Mouse (Mus musculus) embryonic facial prominence, embryonic 11.5 days (tissue): ENCODE results near the gene Prkar2b. TPM values are rescaled to one million over a fixed set of nuclear protein-coding genes. Genes with fewer than 3 reads are reported as not detected.

Experiments used
- ATAC-seq: fragments of 200-750 bp; cut with Nextera tagmentation; replicated peaks from 2 replicates; pipeline ENCODE4 v1.8.0; 2017; ENCODE audit warnings: low read depth; ENCODE audit not compliant: insufficient number of reproducible peaks, low FRiP score, low TSS enrichment
- DNase-seq: peaks from one replicate; pipeline ENCODE4 v3.0.0-alpha.2; 2015; ENCODE audit warnings: low spot score
- H3K27ac ChIP-seq: fragments of 300-500 bp; sonication (generic); replicated peaks from 2 replicates; pipeline ENCODE4 v1.5.1; 2014; ENCODE audit warnings: mild to moderate bottlenecking, low read depth, low read length, control low read depth
- H3K27me3 ChIP-seq: fragments of 300-500 bp; sonication (generic); 2 replicates; pipeline ENCODE4 v1.6.1; 2014; ENCODE audit warnings: mild to moderate bottlenecking, low read length, moderate library complexity, mixed read lengths; ENCODE audit not compliant: control insufficient read depth, insufficient read depth
- H3K36me3 ChIP-seq: fragments of 300-500 bp; sonication (generic); replicated peaks from 2 replicates; pipeline ENCODE4 v1.6.1; 2014; ENCODE audit warnings: low read depth, mild to moderate bottlenecking, low read length, moderate library complexity, mixed read lengths; ENCODE audit not compliant: control insufficient read depth, insufficient read depth
- H3K4me1 ChIP-seq: fragments of 300-500 bp; sonication (generic); 2 replicates; pipeline ENCODE4 v1.6.1; 2014; ENCODE audit warnings: low read length, mixed read lengths; ENCODE audit not compliant: control insufficient read depth, insufficient read depth
- H3K4me2 ChIP-seq: fragments of 300-500 bp; sonication (generic); 2 replicates; pipeline ENCODE4 v1.6.1; 2014; ENCODE audit warnings: low read depth, mild to moderate bottlenecking, control low read depth, low read length, moderate library complexity
- H3K4me3 ChIP-seq: fragments of 300-500 bp; sonication (generic); 2 replicates; pipeline ENCODE4 v1.5.1; 2014; ENCODE audit warnings: low read depth, low read length, control low read depth
- H3K9ac ChIP-seq: fragments of 300-500 bp; sonication (generic); replicated peaks from 2 replicates; pipeline ENCODE4 v1.6.1; 2014; ENCODE audit warnings: mild to moderate bottlenecking, control low read depth, low read length
- H3K9me3 ChIP-seq: fragments of 300-500 bp; sonication (generic); replicated peaks from 2 replicates; pipeline ENCODE4 v1.6.1; 2016; ENCODE audit warnings: mild to moderate bottlenecking, low read length, inconsistent platforms, mixed read lengths; ENCODE audit not compliant: control insufficient read depth
- WGBS: fragments of 180-500 bp; shearing (Covaris S2); extraction: QIAGEN DNeasy Blood & Tissue Kit; methylation state at CpG from one replicate; pipeline ENCODE4 v1.1.7; 2014; 5-methylcytosine and 5-hydroxymethylcytosine counted together
- polyA plus RNA-seq: library from polyadenylated mRNA; unstranded; fragments of >200 nt; fragmentation: Nextera tagmentation; extraction: Ambion mirVana; gene quantifications from 2 replicates; pipeline ENCODE4 v1.2.1, GENCODE M21; 2014

Gene Prkar2b
- polyA plus RNA-seq, 1 experiment from 2014 or later: 65.4 TPM

DNA sequence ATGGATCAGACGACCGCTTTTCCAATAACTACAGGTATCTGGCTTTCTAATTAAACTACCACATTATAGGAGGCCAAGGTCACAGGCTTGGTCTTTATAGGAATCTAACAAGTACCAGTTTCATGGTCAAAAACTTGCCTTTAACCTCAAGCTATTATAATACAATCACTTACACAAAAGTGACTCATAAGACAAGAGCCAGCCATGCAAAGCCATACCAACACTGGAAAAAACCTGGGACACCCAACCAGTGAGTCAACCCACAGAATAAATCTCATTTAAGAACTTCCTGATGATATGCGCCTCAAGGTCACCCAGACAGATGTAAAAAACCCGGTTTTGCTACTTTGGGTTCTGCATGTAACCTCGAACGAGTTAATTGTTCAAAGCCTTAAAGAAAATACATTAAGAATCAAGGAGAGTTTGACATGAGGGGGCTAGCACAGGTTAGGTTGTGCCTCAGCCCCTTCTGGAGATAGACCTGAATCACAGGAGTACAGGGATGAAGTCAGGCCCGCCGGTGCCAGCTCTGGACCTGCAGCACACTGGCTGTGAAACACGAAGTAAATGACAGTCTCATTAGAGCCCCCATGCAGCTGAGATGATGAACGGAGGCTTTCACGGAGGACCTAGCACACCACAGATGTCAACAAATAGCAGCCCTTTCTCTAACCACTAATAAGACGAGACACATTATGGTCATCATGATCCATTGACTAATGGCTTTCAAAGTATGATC, 3.5 kb downstream of the Prkar2b start:
- no peak for ATAC-seq
- Histone ChIP-seq H3K4me1 (no peaks in the 10 kb centered on the region), H3K4me2 (no peak overlapping the region), H3K36me3 (no peaks in the 10 kb centered on the region), H3K9me3 (no peaks in the 10 kb centered on the region), H3K4me3 (no peak overlapping the region), H3K27ac (no peak overlapping the region), H3K9ac (no peak overlapping the region), H3K27me3 (no peaks in the 10 kb centered on the region)
- 79% methylated on average over 12 of the region's 12 CpGs for WGBS
- DNase-seq: no peak

DNA sequence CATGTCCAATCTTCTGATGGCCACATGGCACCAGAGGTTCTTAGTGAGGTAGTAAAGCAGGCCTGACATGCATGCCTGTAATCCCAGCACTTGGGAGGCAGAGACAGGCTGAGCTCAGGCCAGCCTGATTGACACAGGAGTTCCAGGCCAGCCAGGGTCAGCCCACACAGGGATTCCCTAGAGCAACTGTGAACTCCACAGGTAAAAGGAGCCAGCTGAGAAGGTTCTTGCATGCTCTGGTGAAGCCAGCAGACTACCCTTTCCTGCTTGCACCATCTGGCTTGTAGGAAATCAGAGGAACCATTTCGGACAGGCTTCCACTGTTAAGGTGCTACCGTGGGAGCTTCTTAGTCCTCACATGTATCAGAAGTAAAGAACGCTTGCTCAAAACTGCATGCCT, 5.3 kb downstream of the Prkar2b start:
- Histone ChIP-seq H3K27ac (no peak overlapping the region), H3K9me3 (no peaks in the 10 kb centered on the region), H3K4me1 (no peaks in the 10 kb centered on the region), H3K36me3 (no peaks in the 10 kb centered on the region), H3K9ac (no peak overlapping the region), H3K4me2 (no peak overlapping the region), H3K4me3 (no peak overlapping the region), H3K27me3 (no peaks in the 10 kb centered on the region)
- ATAC-seq: no peak
- DNase-seq: no peak
- 93% methylated on average over 3 of the region's 3 CpGs for WGBS

DNA sequence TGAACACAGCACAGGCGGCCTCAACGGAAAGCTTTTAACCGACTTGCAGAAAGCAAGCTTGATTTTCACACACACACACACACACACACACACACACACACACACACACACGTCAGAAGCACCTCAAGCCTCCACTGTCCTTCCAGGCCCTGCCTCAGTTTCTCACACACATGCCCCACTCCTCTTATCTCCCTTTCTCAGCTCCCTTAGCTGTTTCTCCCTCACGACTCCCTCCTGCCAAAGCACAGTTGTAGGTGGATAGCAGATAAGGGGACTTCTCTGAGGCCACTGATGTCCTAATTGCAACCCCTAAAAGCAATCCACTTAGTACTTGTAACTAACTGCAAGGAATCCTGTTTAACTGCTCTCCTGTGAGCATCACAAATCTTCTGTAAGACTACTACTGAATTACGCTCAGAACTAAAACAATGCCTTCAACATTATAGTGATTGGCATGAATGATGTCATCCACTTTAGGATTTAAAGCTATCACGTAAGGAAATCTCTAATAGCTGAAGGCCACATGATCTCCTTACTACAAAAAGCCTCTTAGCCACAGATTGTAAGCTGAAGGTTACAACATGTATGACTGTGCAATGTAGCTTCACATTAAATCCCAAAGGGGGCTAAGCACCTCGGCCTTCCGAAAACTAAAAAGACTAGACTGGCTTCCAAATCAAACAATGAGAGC, 6.5 kb downstream of the Prkar2b start:
- Histone ChIP-seq H3K4me1 (no peaks in the 10 kb centered on the region), H3K27me3 (no peaks in the 10 kb centered on the region), H3K9ac (no peak overlapping the region), H3K9me3 (no peaks in the 10 kb centered on the region), H3K27ac (no peak overlapping the region), H3K36me3 (no peaks in the 10 kb centered on the region), H3K4me3 (no peak overlapping the region), H3K4me2 (no peak overlapping the region)
- WGBS: 72% methylated on average over 9 of the region's 9 CpGs
- DNase-seq (no peak), ATAC-seq (no peak)

DNA sequence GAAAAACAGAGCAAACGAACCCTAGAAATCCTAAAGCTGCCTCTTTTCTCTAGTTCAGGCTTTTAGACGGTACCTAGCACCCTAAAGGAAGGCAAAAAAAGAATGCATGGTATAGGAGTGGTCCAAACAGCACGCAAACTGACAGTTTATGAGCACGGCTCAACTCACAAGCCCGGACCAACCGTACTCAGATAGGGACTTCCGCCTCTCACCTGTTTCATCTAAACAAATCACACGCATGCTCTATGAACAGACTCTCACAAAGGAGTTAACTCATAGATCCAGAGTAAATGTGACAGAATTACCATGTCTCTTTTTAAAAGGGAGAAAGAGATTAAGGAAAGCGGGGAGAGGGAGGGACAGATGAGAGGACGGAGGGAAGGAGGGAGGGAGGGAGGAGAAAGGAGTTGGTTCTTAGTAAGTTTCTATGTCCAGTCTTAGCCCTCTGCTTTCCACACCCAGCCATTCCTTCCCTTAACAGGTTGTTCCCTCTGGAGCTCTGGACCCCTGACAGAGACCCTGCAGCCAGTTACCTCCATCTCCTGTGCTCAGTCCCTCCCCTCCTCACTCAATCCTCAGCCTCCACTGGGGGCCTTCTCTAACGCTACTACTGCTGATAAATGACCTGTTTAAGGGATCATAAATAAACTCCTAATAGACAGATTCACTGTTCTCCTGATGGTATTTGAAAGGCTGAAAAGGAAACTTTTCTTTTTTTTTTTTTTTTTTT, 7.3 kb downstream of the Prkar2b start:
- no peak overlapping the region for H3K9ac ChIP-seq
- H3K27me3 ChIP-seq: no peaks in the 10 kb centered on the region
- no peak overlapping the region for H3K4me3 ChIP-seq
- no peak overlapping the region for H3K27ac ChIP-seq
- no peak for ATAC-seq
- no peaks in the 10 kb centered on the region for H3K4me1 ChIP-seq
- no peaks in the 10 kb centered on the region for H3K36me3 ChIP-seq
- H3K4me2 ChIP-seq: no peak overlapping the region
- WGBS: 73% methylated on average over 11 of the region's 11 CpGs
- H3K9me3 ChIP-seq: no peaks in the 10 kb centered on the region
- no peak for DNase-seq

DNA sequence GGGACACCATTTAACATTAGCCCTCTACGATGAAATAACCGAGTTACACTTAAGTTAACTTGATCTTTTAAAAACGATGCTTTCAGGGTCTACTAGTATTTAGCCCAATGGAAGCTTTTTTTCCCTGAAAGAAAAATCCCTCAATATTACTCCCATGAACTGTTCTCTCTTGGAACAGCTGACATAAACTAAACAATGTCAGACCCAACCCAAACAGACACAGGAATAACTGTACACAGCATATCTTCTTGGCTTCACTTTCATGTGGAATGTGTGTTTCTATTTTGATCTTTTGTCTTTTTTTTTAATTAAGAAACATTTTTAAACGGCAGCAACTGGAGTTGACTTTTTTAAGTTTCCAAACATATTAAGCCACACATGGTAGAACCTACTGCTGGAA, 8.2 kb downstream of the Prkar2b start:
- H3K9ac ChIP-seq: no peak overlapping the region
- no peaks in the 10 kb centered on the region for H3K4me1 ChIP-seq
- H3K4me3 ChIP-seq: no peak overlapping the region
- no peaks in the 10 kb centered on the region for H3K27me3 ChIP-seq
- H3K36me3 ChIP-seq: no peaks in the 10 kb centered on the region
- no peaks in the 10 kb centered on the region for H3K9me3 ChIP-seq
- DNase-seq (no peak), ATAC-seq (no peak)
- no peak overlapping the region for H3K27ac ChIP-seq
- WGBS: 83% methylated on average over 4 of the region's 4 CpGs
- no peak overlapping the region for H3K4me2 ChIP-seq

DNA sequence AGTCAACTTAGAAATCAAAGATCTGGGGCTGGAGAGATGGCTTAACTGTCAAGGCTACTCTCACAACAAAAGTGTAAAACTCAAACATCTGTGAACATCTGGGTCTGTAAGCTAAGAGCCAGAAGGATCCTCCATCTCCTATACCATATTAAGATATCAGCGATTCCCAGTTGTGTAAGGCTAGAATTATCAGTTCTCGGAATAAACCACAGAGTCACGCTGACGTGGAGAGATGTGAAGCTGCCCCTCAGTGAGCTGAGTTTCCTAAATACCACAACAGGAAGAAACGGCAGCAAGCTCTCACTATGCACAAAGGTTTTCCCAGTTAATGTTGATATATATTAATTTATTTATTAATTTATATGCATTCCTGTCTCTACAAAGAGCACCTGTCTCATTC, 10.9 kb downstream of the Prkar2b start:
- Histone ChIP-seq H3K9me3 (no peaks in the 10 kb centered on the region), H3K4me3 (no peak overlapping the region), H3K4me2 (no peak overlapping the region), H3K9ac (no peak overlapping the region), H3K36me3 (no peaks in the 10 kb centered on the region), H3K27ac (no peak overlapping the region), H3K27me3 (no peaks in the 10 kb centered on the region), H3K4me1 (no peaks in the 10 kb centered on the region)
- 79% methylated on average over 5 of the region's 5 CpGs for WGBS
- ATAC-seq: no peak
- no peak for DNase-seq

DNA sequence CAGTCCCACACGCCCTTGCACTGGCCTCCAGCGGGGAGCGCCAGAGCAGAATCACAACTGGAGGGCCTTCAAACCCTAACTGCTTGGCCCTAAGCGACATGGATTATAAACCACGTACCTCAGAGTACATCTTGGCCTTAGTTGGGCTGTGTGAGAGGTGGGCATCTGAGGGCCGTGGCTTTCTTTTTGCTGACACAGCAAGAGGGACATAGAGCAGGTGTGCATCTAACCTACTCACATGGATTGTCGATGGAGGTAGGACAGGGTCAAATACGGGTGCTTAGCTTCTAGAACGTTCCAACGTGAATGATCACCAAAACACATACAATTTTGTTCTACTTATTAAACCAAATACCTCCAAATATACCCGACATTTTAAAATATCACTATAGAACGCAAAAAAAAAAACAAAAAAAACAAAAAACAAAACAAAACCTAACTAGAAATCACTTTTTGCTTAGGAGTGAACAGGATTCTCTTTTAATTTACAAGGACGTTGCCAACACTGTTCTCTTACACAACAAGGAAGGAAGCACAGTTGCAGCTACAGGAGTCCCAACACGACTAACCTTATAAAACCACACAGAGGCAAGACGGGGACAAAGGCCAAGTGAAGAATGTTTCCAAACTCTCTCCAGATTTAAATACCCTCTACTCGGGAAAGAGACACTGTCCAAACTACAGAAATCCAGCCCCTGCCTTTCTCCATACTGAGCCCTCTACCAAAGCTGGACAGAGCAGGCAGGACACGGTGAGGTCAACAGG, 15.3 kb downstream of the Prkar2b start:
- DNase-seq (no peak), ATAC-seq (no peak)
- no peaks in the 10 kb centered on the region; the same call in 1 of the 2 replicates for H3K4me1 ChIP-seq
- H3K27me3 ChIP-seq: no peaks in the 10 kb centered on the region
- H3K36me3 ChIP-seq: no peaks in the 10 kb centered on the region
- no peak overlapping the region for H3K9ac ChIP-seq
- H3K4me2 ChIP-seq: no peak overlapping the region
- no peak overlapping the region for H3K4me3 ChIP-seq
- no peaks in the 10 kb centered on the region for H3K9me3 ChIP-seq
- peak overlapping the region; percentile 28; the same call in 1 of the 2 replicates for H3K27ac ChIP-seq
- WGBS: 64% methylated on average over 17 of the region's 17 CpGs
